Mouse (Mus musculus) liver, adult 2 months (tissue): Measurements from ENCODE around the gene Gas2. TPM values are rescaled to one million over a fixed set of nuclear protein-coding genes. Genes with fewer than 3 reads are reported as not detected.

ENCODE experiments used
- DNase-seq: peaks from one replicate; pipeline ENCODE4 v3.0.0-alpha.2; 2011; ENCODE audit warnings: low read depth, low spot score; ENCODE audit errors: extremely low read depth
- H3K27ac ChIP-seq: fragments of 200-500 bp; replicated peaks from 2 replicates; pipeline ENCODE4 v1.5.1; 2012; ENCODE audit warnings: low read depth, mild to moderate bottlenecking, control low read depth, inconsistent platforms, low read length; ENCODE audit not compliant: insufficient read depth
- H3K27me3 ChIP-seq: fragments of 200-500 bp; 2 replicates; pipeline ENCODE4 v1.6.1; 2012; ENCODE audit warnings: mild to moderate bottlenecking, moderate library complexity, low read length, inconsistent platforms; ENCODE audit not compliant: control insufficient read depth, insufficient read depth
- H3K36me3 ChIP-seq: fragments of 200-500 bp; 2 replicates; pipeline ENCODE4 v1.6.1; 2012; ENCODE audit warnings: low read length, inconsistent platforms; ENCODE audit not compliant: control insufficient read depth, insufficient read depth
- H3K4me1 ChIP-seq: fragments of 200-500 bp; 2 replicates; pipeline ENCODE4 v1.6.1; 2011; ENCODE audit warnings: low read length; ENCODE audit not compliant: control insufficient read depth, insufficient read depth
- H3K4me3 ChIP-seq: fragments of 200-500 bp; 2 replicates; pipeline ENCODE4 v1.5.1; 2011; ENCODE audit warnings: low read depth, mild to moderate bottlenecking, control low read depth, low read length, moderate library complexity; ENCODE audit not compliant: insufficient read depth
- H3K79me2 ChIP-seq: fragments of 200-500 bp; 2 replicates; pipeline ENCODE4 v1.6.1; 2012; ENCODE audit warnings: inconsistent platforms, mild to moderate bottlenecking, low read length, moderate library complexity; ENCODE audit not compliant: control insufficient read depth, insufficient read depth
- H3K9ac ChIP-seq: fragments of 200-500 bp; 2 replicates; pipeline ENCODE4 v1.6.1; 2012; ENCODE audit warnings: low read depth, mild to moderate bottlenecking, control low read depth, inconsistent platforms, low read length
- CTCF ChIP-seq: fragments of 200-500 bp; IDR thresholded peaks from 2 replicates; pipeline ENCODE4 v1.5.1; 2011; ENCODE audit warnings: low read depth, low read length, control low read depth
- POLR2A ChIP-seq: fragments of 200-500 bp; IDR thresholded peaks from 2 replicates; pipeline ENCODE4 v1.6.1; 2011; ENCODE audit warnings: low read length, control low read depth; ENCODE audit not compliant: insufficient read depth; ENCODE audit errors: extremely low read depth
- WGBS: fragments of 180-500 bp; shearing (Covaris S2); methylation state at CpG from one replicate; pipeline ENCODE4 v1.1.7; 2018; 5-methylcytosine and 5-hydroxymethylcytosine counted together
- polyA plus RNA-seq: library from polyadenylated mRNA; depleted of rRNA; stranded (reverse); fragments of >200 nt; gene quantifications from 2 replicates; pipeline ENCODE4 v1.2.3, GENCODE M21; 2012; rRNA removed
- total RNA-seq: library from RNA; depleted of rRNA; stranded (reverse); fragments of >200 nt; gene quantifications from 2 replicates; pipeline ENCODE4 v1.2.3, GENCODE M21; 2014; rRNA removed

Gas2 gene
- total RNA-seq: 43.6 and 99.9 TPM in 2 replicates
- 15.7 and 23.0 TPM in 2 replicates for polyA plus RNA-seq

DNA sequence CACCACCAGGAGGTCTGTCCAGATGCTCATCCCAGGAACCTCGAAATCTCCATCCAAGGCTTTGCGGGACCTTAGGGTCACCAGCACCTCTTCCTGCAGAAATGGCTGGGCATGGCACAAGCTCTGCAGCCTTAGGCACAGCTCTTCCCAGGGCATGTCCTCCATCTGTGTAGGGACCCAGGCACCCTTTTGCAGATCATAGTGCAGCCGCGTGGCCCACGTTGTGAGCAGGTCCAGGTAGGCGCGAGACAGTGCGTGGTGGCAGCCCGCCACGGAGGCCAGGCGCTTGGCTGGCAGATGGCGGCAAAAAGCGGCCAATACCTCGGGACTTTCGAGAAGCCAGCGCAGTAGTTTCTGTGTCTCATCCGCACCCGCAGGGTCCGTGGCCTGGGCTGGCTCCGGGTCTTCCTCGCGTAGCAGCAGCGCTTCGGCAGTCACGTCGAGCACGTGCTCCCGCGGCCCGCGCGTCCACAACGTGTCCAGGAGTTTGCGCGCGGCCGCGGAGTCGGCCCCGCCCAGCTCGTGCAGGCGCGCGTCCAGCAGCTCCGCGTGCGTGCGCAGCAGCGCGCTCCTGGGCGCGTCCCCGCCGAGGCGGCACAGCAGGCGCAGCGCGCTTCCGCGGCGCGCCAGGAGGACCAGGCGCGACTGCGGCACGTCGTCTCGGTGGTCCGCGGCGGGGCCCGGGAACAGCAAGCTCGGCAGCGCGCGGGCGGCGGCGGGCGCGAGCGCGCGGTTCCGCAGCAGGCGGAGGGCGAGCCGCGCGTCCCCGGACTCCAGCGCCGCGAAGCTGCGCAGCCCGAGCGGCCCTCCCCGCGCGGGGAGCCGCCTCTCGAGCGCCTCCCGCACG is at the start of gene Gas2:
Gene Gas2 (plus strand): TSS at position 766 of the 847 bp plus-strand sequence.
- H3K4me1 ChIP-seq: peaks cover 9% of the 10 kb centered on the region
- peak within 1 kb of the TSS; percentile 88 for H3K4me3 ChIP-seq
- peak within 1 kb of the TSS; percentile 89 for H3K27ac ChIP-seq
- WGBS: 6% methylated on average over 105 of the region's 105 CpGs
- H3K27me3 ChIP-seq: no peaks in the 10 kb centered on the region
- H3K79me2 ChIP-seq: peaks cover 9% of the 10 kb centered on the region; the same call in 1 of the 2 replicates
- H3K9ac ChIP-seq: peak within 1 kb of the TSS; percentile 95
- TF ChIP-seq CTCF: no peak
- peak; percentile 58; the same call in 1 of the 2 replicates for TF ChIP-seq POLR2A
- H3K36me3 ChIP-seq: peaks cover 2% of the 10 kb centered on the region; the same call in 1 of the 2 replicates
- peak; percentile 57 for DNase-seq

DNA sequence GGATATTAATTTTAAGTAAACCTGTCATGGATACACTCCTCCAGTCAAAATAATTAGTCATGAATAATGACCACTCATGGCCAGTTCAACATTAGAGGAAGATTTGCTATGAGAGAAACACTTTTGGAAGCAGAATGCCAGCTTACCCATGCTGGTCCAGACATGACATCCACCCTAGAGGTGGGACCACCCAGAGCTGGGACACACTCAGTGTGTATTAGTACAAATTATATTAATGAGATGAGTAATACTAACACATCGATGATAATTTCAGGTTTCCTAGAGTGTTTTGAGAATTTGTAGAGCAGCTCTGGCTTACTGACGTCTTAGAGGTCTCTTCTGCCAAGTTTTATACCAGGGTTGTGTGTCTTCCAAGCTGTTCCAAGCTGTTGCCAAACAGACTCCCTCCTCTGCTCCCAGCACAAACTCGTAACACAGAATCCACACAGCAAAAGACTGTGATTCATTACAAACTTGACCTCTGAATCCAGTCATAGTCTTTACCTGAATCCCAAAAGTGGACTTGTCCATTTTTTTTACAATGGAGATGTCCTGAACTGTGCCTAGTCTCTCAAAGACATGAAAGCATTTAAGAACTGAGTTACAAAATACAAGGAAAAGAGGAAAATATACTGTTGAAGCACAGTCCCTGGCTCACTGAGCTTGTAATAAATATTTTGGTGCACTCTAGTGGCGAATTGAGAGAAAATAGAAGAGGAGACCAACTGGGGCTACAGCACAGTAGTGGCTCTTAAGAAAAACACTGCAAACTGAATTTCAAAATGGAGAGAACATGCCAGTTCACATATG is 46.1 kb upstream of the Gas2 start:
- 55% methylated on average over 4 of the region's 4 CpGs for WGBS
- TF ChIP-seq CTCF (no peak), POLR2A (no peak)
- H3K4me3 ChIP-seq: no peak overlapping the region

DNA sequence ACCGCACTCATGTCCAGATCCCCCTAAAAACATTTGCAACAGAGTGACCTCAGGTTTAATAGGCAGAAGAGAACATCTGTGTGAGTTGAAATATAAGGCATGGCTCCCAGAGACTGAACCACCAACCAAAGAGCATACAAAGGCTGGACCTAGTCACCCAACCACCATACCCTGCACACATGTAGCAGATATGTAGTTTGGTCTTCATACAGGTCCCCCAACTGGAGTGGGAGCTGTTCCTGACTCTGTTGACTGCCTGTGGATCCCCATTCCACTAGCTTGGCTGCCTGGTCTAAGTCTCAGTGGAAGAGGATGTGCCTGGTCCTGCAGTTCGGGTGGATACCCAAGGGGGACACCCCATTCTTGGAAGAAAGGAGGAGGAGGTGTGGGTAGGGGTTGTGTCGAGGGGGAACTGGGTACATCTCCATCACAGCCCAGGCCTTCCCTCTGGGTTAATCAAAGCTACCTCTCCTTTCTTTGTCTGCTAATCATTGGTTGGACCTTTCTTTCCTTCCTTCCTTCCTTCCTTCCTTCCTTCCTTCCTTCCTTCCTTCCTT is 45.5 kb upstream of the Gas2 start:
- Histone ChIP-seq H3K9ac (no peak overlapping the region), H3K4me1 (no peaks in the 10 kb centered on the region), H3K4me3 (no peak overlapping the region), H3K79me2 (no peaks in the 10 kb centered on the region), H3K27me3 (no peaks in the 10 kb centered on the region), H3K36me3 (no peaks in the 10 kb centered on the region), H3K27ac (no peak overlapping the region)
- no peak for DNase-seq
- 45% methylated on average over 3 of the region's 3 CpGs for WGBS
- TF ChIP-seq CTCF: no peak
- no peak for TF ChIP-seq POLR2A

More for the DNA sequence above, 46.1 kb upstream of the Gas2 start:
- Histone ChIP-seq H3K79me2 (no peaks in the 10 kb centered on the region), H3K27me3 (no peaks in the 10 kb centered on the region), H3K4me1 (no peaks in the 10 kb centered on the region), H3K27ac (no peak overlapping the region), H3K9ac (no peak overlapping the region), H3K36me3 (no peaks in the 10 kb centered on the region)
- DNase-seq: no peak

DNA sequence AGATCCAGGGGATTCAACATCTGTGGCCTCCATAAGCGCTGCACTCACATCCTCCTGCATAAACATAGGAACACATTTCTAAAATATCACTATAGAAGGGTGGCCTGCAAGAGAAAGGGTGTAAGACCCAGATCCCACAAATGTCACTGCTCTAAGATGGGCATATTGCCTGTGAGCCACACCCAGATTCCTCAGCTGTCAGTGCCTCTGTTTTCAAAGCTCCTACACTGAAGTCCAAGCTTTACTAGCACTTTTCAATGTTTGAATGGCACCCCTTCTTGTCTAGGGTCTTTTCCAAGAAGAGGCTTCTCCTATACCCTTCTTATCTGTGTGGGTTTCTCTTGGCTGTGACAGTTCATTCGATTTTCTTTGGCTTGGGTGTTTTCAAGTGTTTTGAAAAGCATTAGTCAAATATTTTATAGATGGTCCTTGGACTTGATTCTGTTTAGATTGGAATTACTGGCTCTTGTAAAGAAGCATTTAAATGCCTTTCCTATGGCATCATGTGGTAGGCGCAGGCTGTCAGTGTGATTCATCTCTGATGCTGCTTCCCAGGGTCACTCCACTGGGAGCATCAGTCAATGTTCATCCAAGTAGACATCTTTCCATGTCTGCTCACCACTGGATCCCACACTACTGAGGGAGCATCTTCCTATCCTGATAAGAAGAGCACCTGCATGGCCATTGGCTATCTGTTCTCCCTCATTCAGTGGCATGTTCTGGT is 43.4 kb upstream of the Gas2 start:
- H3K36me3 ChIP-seq: no peaks in the 10 kb centered on the region
- H3K79me2 ChIP-seq: no peaks in the 10 kb centered on the region
- H3K27ac ChIP-seq: no peak overlapping the region
- no peak overlapping the region for H3K9ac ChIP-seq
- no peaks in the 10 kb centered on the region for H3K27me3 ChIP-seq
- DNase-seq: no peak
- TF ChIP-seq CTCF: no peak
- no peak for TF ChIP-seq POLR2A
- WGBS: 67% methylated on average over 3 of the region's 3 CpGs
- H3K4me3 ChIP-seq: no peak overlapping the region
- H3K4me1 ChIP-seq: no peaks in the 10 kb centered on the region

DNA sequence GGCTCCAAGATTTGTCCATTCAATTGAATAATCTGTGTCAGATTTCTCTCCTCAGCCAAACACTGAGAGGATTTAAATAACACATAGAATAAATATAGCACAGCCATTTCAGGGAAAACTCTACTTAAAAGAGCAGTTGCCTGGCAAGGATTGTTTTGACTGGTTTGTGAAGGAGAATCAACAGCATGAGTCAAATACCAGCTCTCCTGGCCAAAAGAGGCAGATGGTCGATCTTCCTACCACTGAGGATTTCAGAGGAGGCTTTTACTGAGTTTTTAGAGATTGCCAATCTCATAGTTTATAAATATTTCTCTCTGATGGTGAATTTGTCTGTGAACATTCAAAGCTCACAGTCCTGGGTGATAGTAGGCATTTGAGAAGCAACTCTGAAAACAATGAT is 41.9 kb upstream of the Gas2 start:
- no peaks in the 10 kb centered on the region for H3K4me1 ChIP-seq
- no peaks in the 10 kb centered on the region for H3K27me3 ChIP-seq
- H3K36me3 ChIP-seq: no peaks in the 10 kb centered on the region
- TF ChIP-seq CTCF: no peak
- TF ChIP-seq POLR2A: no peak
- DNase-seq: no peak
- no peaks in the 10 kb centered on the region for H3K79me2 ChIP-seq
- H3K9ac ChIP-seq: no peak overlapping the region
- 49% methylated on average over 1 of the region's 1 CpGs for WGBS
- H3K27ac ChIP-seq: no peak overlapping the region
- no peak overlapping the region for H3K4me3 ChIP-seq
